Mouse (Mus musculus) MEL (cell line): ENCODE measurements at regions not wholly inside any gene's neighbourhood (a gene's known extent, or its start where the extent isn't known, plus 50 kb on each side); places are given as distances from the start of the nearest gene placed in this dataset.

ENCODE experiments used
- DNase-seq: peaks from one replicate; pipeline ENCODE4 v3.0.0; 2011; ENCODE audit warnings: low read depth, low spot score
- H3K27ac ChIP-seq: 2 replicates; pipeline ENCODE4 v1.5.1; 2012; ENCODE audit warnings: low read depth, mild to moderate bottlenecking, control low read depth, low read length, moderate library complexity; ENCODE audit not compliant: control insufficient read depth
- H3K27me3 ChIP-seq, 2 experiments: fragments of 150-350 bp in 1 of 2; sonication (generic) in 1 of 2; 2 replicates each; pipeline ENCODE4 v1.6.1; 2012; ENCODE audit warnings: low read length in 2 of 2, mild to moderate bottlenecking in 2 of 2, improper control_type of control experiment in 1 of 2, moderate library complexity in 1 of 2; ENCODE audit not compliant: insufficient read depth in 2 of 2, control insufficient read depth in 1 of 2
- H3K36me3 ChIP-seq, 2 experiments: 2 replicates each; pipeline ENCODE4 v1.6.1; 2012 to 2014; ENCODE audit warnings: low read length in 2 of 2, improper control_type of control experiment in 1 of 2, inconsistent platforms in 1 of 2, mild to moderate bottlenecking in 1 of 2; ENCODE audit not compliant: insufficient read depth in 2 of 2, control insufficient read depth in 1 of 2
- H3K4me1 ChIP-seq, 2 experiments: fragments of 150-350 bp in 1 of 2; sonication (generic) in 1 of 2; 2 replicates each; pipeline ENCODE4 v1.6.1; 2012; ENCODE audit warnings: low read length in 2 of 2, improper control_type of control experiment in 1 of 2, mild to moderate bottlenecking in 1 of 2; ENCODE audit not compliant: insufficient read depth in 2 of 2, control insufficient read depth in 1 of 2
- H3K4me3 ChIP-seq, 2 experiments: fragments of 150-350 bp in 1 of 2; sonication (generic) in 1 of 2; 2 replicates each; pipeline ENCODE4 v1.5.1; 2012; ENCODE audit warnings: low read depth in 2 of 2, low read length in 2 of 2, mild to moderate bottlenecking in 2 of 2, moderate library complexity in 2 of 2, control low read depth in 1 of 2, improper control_type of control experiment in 1 of 2; ENCODE audit not compliant: control insufficient read depth in 1 of 2, insufficient read depth in 1 of 2
- H3K79me2 ChIP-seq: 2 replicates; pipeline ENCODE4 v1.6.1; 2012; ENCODE audit warnings: mild to moderate bottlenecking, low read length, moderate library complexity; ENCODE audit not compliant: control insufficient read depth, poor library complexity, insufficient read depth
- H3K9ac ChIP-seq: 2 replicates; pipeline ENCODE4 v1.6.1; 2012; ENCODE audit warnings: low read depth, mild to moderate bottlenecking, control low read depth, low read length, moderate library complexity; ENCODE audit not compliant: control insufficient read depth, poor library complexity, severe bottlenecking
- H3K9me3 ChIP-seq: fragments of 150-350 bp; sonication (generic); replicated peaks from 2 replicates; pipeline ENCODE4 v1.6.1; 2012; ENCODE audit warnings: mild to moderate bottlenecking, low read length, improper control_type of control experiment, moderate library complexity; ENCODE audit not compliant: insufficient read depth
- BHLHE40 ChIP-seq: IDR thresholded peaks from 2 replicates; pipeline ENCODE4 v1.6.1; 2012; ENCODE audit warnings: low read depth, mild to moderate bottlenecking, inconsistent platforms, low read length, improper control_type of control experiment, borderline replicate concordance
- CHD2 ChIP-seq: IDR thresholded peaks from 2 replicates; pipeline ENCODE4 v1.6.1; 2011; ENCODE audit warnings: low read length, improper control_type of control experiment
- CTCF ChIP-seq, 3 experiments: IDR thresholded peaks in 2 of 3; conservative IDR thresholded peaks in 1 of 3; 2 replicates each; pipeline ENCODE4 v1.5.1; 2011 to 2012; ENCODE audit warnings: low read length in 3 of 3, low read depth in 2 of 3, mild to moderate bottlenecking in 2 of 3, improper control_type of control experiment in 1 of 3, inconsistent platforms in 1 of 3, mixed read lengths in 1 of 3, moderate library complexity in 1 of 3; ENCODE audit not compliant: control insufficient read depth in 1 of 3, insufficient read depth in 1 of 3, poor library complexity in 1 of 3, severe bottlenecking in 1 of 3
- E2F4 ChIP-seq: IDR thresholded peaks from 2 replicates; pipeline ENCODE4 v1.6.1; 2011; ENCODE audit warnings: low read depth, low read length, improper control_type of control experiment, borderline replicate concordance
- ELF1 ChIP-seq: IDR thresholded peaks from 2 replicates; pipeline ENCODE4 v1.6.1; 2014; ENCODE audit warnings: low read depth, mild to moderate bottlenecking, inconsistent platforms, low read length, improper control_type of control experiment, moderate library complexity
- EP300 ChIP-seq, 2 experiments: IDR thresholded peaks; 2 replicates each; pipeline ENCODE4 v1.6.1; 2011; ENCODE audit warnings: improper control_type of control experiment in 2 of 2, low read length in 2 of 2, low read depth in 1 of 2, mild to moderate bottlenecking in 1 of 2
- ETS1 ChIP-seq: IDR thresholded peaks from 2 replicates; pipeline ENCODE4 v1.6.1; 2012; ENCODE audit warnings: low read depth, mild to moderate bottlenecking, inconsistent platforms, low read length, improper control_type of control experiment, moderate library complexity
- GATA1 ChIP-seq: IDR thresholded peaks from 2 replicates; pipeline ENCODE4 v1.6.1; 2011; ENCODE audit warnings: low read depth, low read length, improper control_type of control experiment
- HCFC1 ChIP-seq: IDR thresholded peaks from 2 replicates; pipeline ENCODE4 v1.6.1; 2012; ENCODE audit warnings: low read depth, mild to moderate bottlenecking, inconsistent platforms, low read length, improper control_type of control experiment, moderate library complexity
- JUND ChIP-seq: IDR thresholded peaks from 2 replicates; pipeline ENCODE4 v1.6.1; 2011; ENCODE audit warnings: low read depth, mild to moderate bottlenecking, improper control_type of control experiment, low read length
- KAT2A ChIP-seq: conservative IDR thresholded peaks from 2 replicates; pipeline ENCODE4 v1.6.1; 2012; ENCODE audit warnings: low read depth, low read length, improper control_type of control experiment, inconsistent platforms
- MAFK ChIP-seq: IDR thresholded peaks from 2 replicates; pipeline ENCODE4 v1.6.1; 2011; ENCODE audit warnings: low read depth, mild to moderate bottlenecking, low read length, improper control_type of control experiment, borderline replicate concordance
- MAX ChIP-seq: IDR thresholded peaks from 2 replicates; pipeline ENCODE4 v1.6.1; 2011; ENCODE audit warnings: low read length, improper control_type of control experiment
- MAZ ChIP-seq: IDR thresholded peaks from 2 replicates; pipeline ENCODE4 v1.6.1; 2012; ENCODE audit warnings: low read depth, mild to moderate bottlenecking, inconsistent platforms, low read length, improper control_type of control experiment
- MEF2A ChIP-seq: IDR thresholded peaks from 2 replicates; pipeline ENCODE4 v1.6.1; 2014; ENCODE audit warnings: low read depth, mild to moderate bottlenecking, inconsistent platforms, low read length, improper control_type of control experiment; ENCODE audit not compliant: poor library complexity, insufficient replicate concordance, severe bottlenecking; ENCODE audit errors: extremely low read depth
- MXI1 ChIP-seq: IDR thresholded peaks from 2 replicates; pipeline ENCODE4 v1.6.1; 2011; ENCODE audit warnings: mild to moderate bottlenecking, low read depth, low read length, improper control_type of control experiment
- MYB ChIP-seq: IDR thresholded peaks from 2 replicates; pipeline ENCODE4 v1.6.1; 2011; ENCODE audit warnings: mild to moderate bottlenecking, low read depth, low read length, improper control_type of control experiment
- MYC ChIP-seq: IDR thresholded peaks from 2 replicates; pipeline ENCODE4 v1.6.1; 2011; ENCODE audit warnings: low read depth, mild to moderate bottlenecking, low read length, improper control_type of control experiment, moderate library complexity
- NELFE ChIP-seq: IDR thresholded peaks from 2 replicates; pipeline ENCODE4 v1.6.1; 2011; ENCODE audit warnings: low read depth, low read length, improper control_type of control experiment
- POLR2AphosphoS2 ChIP-seq: IDR thresholded peaks from 2 replicates; pipeline ENCODE4 v1.6.1; 2011; ENCODE audit warnings: low read length, improper control_type of control experiment
- RCOR1 ChIP-seq: IDR thresholded peaks from 2 replicates; pipeline ENCODE4 v1.6.1; 2012; ENCODE audit warnings: low read depth, mild to moderate bottlenecking, inconsistent platforms, low read length, improper control_type of control experiment
- SIN3A ChIP-seq: IDR thresholded peaks from 2 replicates; pipeline ENCODE4 v1.6.1; 2012; ENCODE audit warnings: low read length, improper control_type of control experiment, inconsistent platforms
- TAL1 ChIP-seq: IDR thresholded peaks from 2 replicates; pipeline ENCODE4 v1.6.1; 2012; ENCODE audit warnings: mild to moderate bottlenecking, inconsistent platforms, low read length, moderate library complexity, mixed read lengths
- TCF12 ChIP-seq: IDR thresholded peaks from 2 replicates; pipeline ENCODE4 v1.6.1; 2014; ENCODE audit warnings: low read depth, mild to moderate bottlenecking, inconsistent platforms, low read length, improper control_type of control experiment, moderate library complexity
- UBTF ChIP-seq: IDR thresholded peaks from 2 replicates; pipeline ENCODE4 v1.6.1; 2012; ENCODE audit warnings: low read depth, mild to moderate bottlenecking, inconsistent platforms, low read length, improper control_type of control experiment, moderate library complexity, borderline replicate concordance; ENCODE audit not compliant: insufficient read depth
- USF1 ChIP-seq: IDR thresholded peaks from 2 replicates; pipeline ENCODE4 v1.6.1; 2014; ENCODE audit warnings: low read depth, mild to moderate bottlenecking, inconsistent platforms, low read length, improper control_type of control experiment, moderate library complexity
- ZKSCAN1 ChIP-seq: IDR thresholded peaks from 2 replicates; pipeline ENCODE4 v1.6.1; 2012; ENCODE audit warnings: low read depth, mild to moderate bottlenecking, inconsistent platforms, low read length, improper control_type of control experiment, moderate library complexity
- ZMIZ1 ChIP-seq: IDR thresholded peaks from 2 replicates; pipeline ENCODE4 v1.6.1; 2012; ENCODE audit warnings: low read depth, mild to moderate bottlenecking, inconsistent platforms, low read length, improper control_type of control experiment, moderate library complexity

DNA sequence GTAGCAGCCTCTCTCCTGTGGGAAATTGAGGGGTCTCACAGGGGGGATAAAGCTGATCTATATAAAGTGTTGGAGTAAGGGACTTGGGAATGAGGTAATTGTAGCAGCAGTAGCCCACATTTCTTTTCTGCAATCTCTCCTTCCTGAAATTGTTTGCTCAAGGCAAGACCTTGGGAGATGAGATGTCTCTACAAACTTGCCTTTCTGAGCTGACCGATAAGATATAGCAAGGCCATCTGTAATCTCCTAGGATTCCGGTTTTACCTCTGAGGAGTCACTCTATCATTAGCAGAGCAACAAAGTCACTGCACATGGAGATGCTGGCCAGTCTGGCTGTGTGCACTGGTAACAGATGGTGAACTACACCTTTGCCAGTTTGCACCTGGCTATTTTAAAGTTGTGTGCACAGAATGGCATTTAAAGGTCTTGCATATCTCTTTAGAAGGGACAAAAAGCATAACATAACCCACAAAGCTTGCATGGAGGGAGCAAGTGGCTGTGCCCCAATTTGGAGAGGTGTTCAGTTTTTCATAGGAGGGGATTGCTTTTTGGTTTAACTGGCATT is 78.7 kb upstream of the Tbl1x start:
- Histone ChIP-seq H3K36me3 (peaks cover 0 to 7% of the 10 kb centered on the region in 2 experiments; a peak in 2 of 4 replicates), H3K27me3 (no peaks in the 10 kb centered on the region), H3K27ac (peak overlapping the region; percentile 33; the same call in 1 of the 2 replicates), H3K4me3 (peak overlapping the region in 1 of 2 experiments; percentile 67; a peak in 1 of 4 replicates), H3K9ac (peak overlapping the region; percentile 25; the same call in 1 of the 2 replicates), H3K4me1 (peaks cover 4 to 14% of the 10 kb centered on the region in 2 experiments), H3K9me3 (no peaks in the 10 kb centered on the region), H3K79me2 (no peaks in the 10 kb centered on the region)
- DNase-seq: peak; percentile 40
- TF ChIP-seq TCF12: peak; percentile 53; the same call in 1 of the 2 replicates
- no peak for TF ChIP-seq CHD2
- no peak for TF ChIP-seq ELF1
- TF ChIP-seq ETS1: peak; percentile 30; the same call in 1 of the 2 replicates
- TF ChIP-seq EP300 (IDR thresholded peaks at IDR 0.05; ENCODE audit: low read depth in 1 of 2, low read length in 2 of 2): peak; percentile 38 to 50; a peak in 2 of 4 replicates
- TF ChIP-seq MXI1: 0 out of 2 replicates have a peak, but pooled peaks have one; percentile 12
- TF ChIP-seq ZKSCAN1: no peak
- TF ChIP-seq GATA1: peak; percentile 57

DNA sequence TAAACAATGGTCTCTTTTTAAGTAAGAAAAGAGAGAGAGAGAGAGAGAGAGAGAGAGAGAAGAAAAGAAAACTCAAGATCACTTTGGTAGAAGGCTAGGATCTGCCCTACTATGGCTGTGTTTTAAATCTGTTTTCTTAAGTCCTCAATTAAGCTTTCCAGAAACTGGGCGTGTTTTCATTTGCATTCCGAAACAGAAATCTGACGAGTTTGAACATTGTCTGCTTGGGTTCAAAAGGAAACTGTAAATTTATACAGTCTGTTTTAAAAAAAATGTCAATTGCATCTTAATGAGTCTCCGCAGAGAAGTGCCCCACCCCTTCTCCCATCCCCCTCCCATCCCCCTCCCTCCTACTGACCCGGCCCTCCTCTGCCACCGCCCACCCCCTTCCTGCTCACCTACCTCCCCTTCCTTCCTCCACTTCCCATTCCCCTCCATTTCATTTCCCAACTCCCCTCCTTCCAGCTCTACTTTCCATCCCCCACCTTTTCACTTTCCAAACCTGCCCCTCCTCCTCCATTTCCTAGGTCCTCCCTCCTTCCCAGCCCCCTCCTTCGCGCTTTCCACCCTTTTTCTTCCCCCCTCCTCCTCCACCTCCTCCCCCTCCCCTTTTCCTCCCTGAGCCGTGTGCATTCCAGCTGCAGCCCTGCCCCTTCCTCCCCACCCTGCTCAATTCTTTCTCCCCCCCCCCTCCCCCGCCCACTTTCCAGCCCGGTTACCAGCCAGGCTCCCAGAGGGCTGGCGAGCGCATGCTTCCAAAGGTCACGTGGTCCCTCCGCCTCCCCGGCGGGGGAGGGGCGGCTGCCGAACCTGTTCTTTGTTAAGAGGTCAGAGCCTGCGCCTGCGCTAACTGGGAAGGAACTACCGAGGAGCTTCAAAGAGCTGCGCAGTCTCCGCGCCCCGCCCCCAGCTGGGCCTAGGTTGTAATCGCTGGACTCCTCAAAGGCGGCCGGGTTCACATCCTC is 77.7 kb upstream of the Tbl1x start:
- Histone ChIP-seq H3K79me2 (no peaks in the 10 kb centered on the region), H3K36me3 (peaks cover 0 to 7% of the 10 kb centered on the region in 2 experiments; a peak in 2 of 4 replicates), H3K4me3 (peak overlapping the region; percentile 42 to 67), H3K9me3 (no peaks in the 10 kb centered on the region), H3K27ac (peak overlapping the region; percentile 66), H3K9ac (peak overlapping the region; percentile 45), H3K4me1 (peaks cover 4 to 12% of the 10 kb centered on the region in 2 experiments), H3K27me3 (no peaks in the 10 kb centered on the region)
- DNase-seq: peak; percentile 96
- TF ChIP-seq TAL1: no peak
- no peak for TF ChIP-seq MEF2A
- no peak for TF ChIP-seq NELFE
- TF ChIP-seq UBTF: no peak
- TF ChIP-seq MYB: no peak
- TF ChIP-seq USF1: peak; percentile 95
- TF ChIP-seq MAZ: no peak; the same call in none of the 2 replicates
- TF ChIP-seq ZMIZ1: no peak
- no peak for TF ChIP-seq RCOR1
- peak; percentile 61; the same call in 1 of the 2 replicates for TF ChIP-seq ETS1
- peak; percentile 82 for TF ChIP-seq MAX
- TF ChIP-seq TCF12: no peak
- TF ChIP-seq JUND: no peak
- no peak for TF ChIP-seq KAT2A
- TF ChIP-seq BHLHE40: 0 out of 2 replicates have a peak, but pooled peaks have one; percentile 46
- peak; percentile 70 for TF ChIP-seq SIN3A
- no peak for TF ChIP-seq CTCF (IDR thresholded peaks at IDR 0.05 in 2 of 3, conservative IDR thresholded peaks at IDR 0.05 in 1 of 3; ENCODE audit: control insufficient read depth in 1 of 3, insufficient read depth in 1 of 3, low read depth in 2 of 3, low read length in 3 of 3, poor library complexity in 1 of 3, severe bottlenecking in 1 of 3)
- no peak for TF ChIP-seq E2F4
- TF ChIP-seq POLR2AphosphoS2: no peak
- TF ChIP-seq MAFK: no peak
- TF ChIP-seq HCFC1: peak; percentile 64
- peak; percentile 98 for TF ChIP-seq MXI1
- no peak for TF ChIP-seq MYC
- 0 out of 2 replicates have a peak, but pooled peaks have one; percentile 5 for TF ChIP-seq ELF1
